Mouse (Mus musculus) heart, embryonic 10.5 days (tissue): ENCODE data around the gene Pgls. TPM values are rescaled to one million over a fixed set of nuclear protein-coding genes. Genes with fewer than 3 reads are reported as not detected.

ENCODE experiments used
- DNase-seq: peaks from one replicate; pipeline ENCODE4 v3.0.0-alpha.2; 2017; ENCODE audit warnings: low spot score
- H3K27ac ChIP-seq: fragments of 300-500 bp; sonication (generic); 2 replicates; pipeline ENCODE4 v1.5.1; 2016; ENCODE audit warnings: mild to moderate bottlenecking
- H3K27me3 ChIP-seq: fragments of 300-500 bp; sonication (generic); 2 replicates; pipeline ENCODE4 v1.6.1; 2016; ENCODE audit warnings: mild to moderate bottlenecking; ENCODE audit not compliant: poor library complexity, insufficient read depth, severe bottlenecking
- H3K36me3 ChIP-seq: fragments of 300-500 bp; sonication (generic); 2 replicates; pipeline ENCODE4 v1.6.1; 2016; ENCODE audit warnings: mild to moderate bottlenecking, moderate library complexity
- H3K4me1 ChIP-seq: fragments of 300-500 bp; sonication (generic); 2 replicates; pipeline ENCODE4 v1.6.1; 2016; ENCODE audit warnings: mild to moderate bottlenecking
- H3K4me3 ChIP-seq: fragments of 300-500 bp; sonication (generic); 2 replicates; pipeline ENCODE4 v1.5.1; 2016; ENCODE audit warnings: mild to moderate bottlenecking, moderate library complexity
- H3K9me3 ChIP-seq: fragments of 300-500 bp; sonication (generic); 2 replicates; pipeline ENCODE4 v1.6.1; 2016; ENCODE audit warnings: mild to moderate bottlenecking, moderate library complexity
- WGBS: fragments of 180-500 bp; shearing (Covaris S2); methylation state at CpG from one replicate; pipeline ENCODE4 v1.1.7; 2016; 5-methylcytosine and 5-hydroxymethylcytosine counted together
- polyA plus RNA-seq: library from polyadenylated mRNA; unstranded; fragments of >200 nt; fragmentation: Nextera tagmentation; extraction: Ambion mirVana; gene quantifications from 2 replicates; pipeline ENCODE4 v1.2.1, GENCODE M21; 2016

Gene Pgls
- polyA plus RNA-seq, 1 experiment from 2014 or later, result 228 TPM

DNA sequence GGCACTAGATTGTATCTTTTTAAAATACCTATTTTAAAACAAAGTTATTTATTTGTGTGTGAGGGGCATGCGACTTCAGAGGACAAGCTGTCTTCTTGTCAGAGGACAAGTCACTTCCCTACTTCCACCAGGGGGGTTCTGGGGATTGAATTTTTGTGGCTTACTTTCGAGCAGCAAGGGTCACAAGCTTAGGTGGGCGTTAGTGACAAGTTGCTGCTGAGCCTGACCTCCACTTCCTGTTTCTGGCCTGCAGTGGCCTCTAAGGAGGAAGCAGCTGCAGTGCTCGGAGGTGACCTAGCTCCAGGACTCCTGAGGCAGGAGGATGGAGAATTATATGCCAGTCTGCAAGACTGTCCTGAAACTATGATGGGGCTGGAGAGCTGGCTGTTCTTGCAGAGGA lies 21.4 kb downstream of the Pgls start:
- no peak for DNase-seq
- no peaks in the 10 kb centered on the region for H3K9me3 ChIP-seq

DNA sequence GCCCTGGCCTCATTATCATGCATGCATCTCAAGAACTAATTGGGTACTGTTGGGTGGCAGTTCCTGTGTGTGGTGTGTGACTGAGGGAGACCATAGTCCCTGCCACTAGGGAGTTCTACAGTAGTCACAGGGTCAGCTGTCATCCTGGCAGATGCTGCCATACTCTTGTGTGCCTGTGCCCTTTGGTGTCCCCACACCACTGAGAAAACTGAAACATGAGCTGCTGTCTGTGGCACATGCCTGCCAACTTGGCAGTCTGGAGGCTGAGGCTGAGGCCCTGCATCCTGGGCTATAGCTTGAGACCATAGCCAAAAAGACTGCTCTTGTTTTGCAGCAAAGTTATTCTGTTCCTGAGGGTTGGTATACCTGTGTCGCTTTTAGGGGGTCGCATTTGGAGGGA lies 27.8 kb downstream of the Pgls start:
- Histone ChIP-seq H3K27me3 (no peaks in the 10 kb centered on the region), H3K4me1 (no peaks in the 10 kb centered on the region), H3K27ac (no peak overlapping the region), H3K9me3 (peaks cover 32% of the 10 kb centered on the region), H3K36me3 (peaks cover 97% of the 10 kb centered on the region), H3K4me3 (no peak overlapping the region)
- DNase-seq, result no peak
- 90% methylated on average over 2 of the region's 2 CpGs for WGBS

More for the DNA sequence above, 21.4 kb downstream of the Pgls start:
- no peak overlapping the region for H3K27ac ChIP-seq
- 55% methylated on average over 4 of the region's 4 CpGs for WGBS
- H3K27me3 ChIP-seq, result no peaks in the 10 kb centered on the region
- H3K36me3 ChIP-seq, result peaks cover 53% of the 10 kb centered on the region
- H3K4me1 ChIP-seq, result peaks cover 15% of the 10 kb centered on the region
- H3K4me3 ChIP-seq, result no peak overlapping the region

DNA sequence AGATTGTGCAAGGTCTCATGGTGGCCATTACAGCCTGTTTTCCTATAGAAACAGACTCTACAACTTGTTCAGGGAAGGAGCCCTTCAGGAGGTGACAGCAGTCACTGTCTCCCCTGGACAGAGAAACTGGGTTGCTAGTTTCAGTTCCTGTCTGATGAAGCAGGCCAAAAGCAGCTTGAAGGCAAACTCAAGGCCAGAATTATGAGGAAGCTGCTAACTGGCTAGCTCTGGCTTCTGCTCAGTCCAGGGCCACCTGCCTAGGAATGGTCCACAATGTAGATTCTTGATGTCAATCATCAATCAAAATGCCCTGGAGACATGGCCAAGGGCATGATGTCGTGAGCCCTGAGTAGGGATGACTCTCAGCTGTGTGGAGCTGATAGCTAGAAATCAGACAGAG lies 33.1 kb downstream of the Pgls start:
- Histone ChIP-seq H3K4me1 (peaks cover 32% of the 10 kb centered on the region), H3K36me3 (peaks cover 58% of the 10 kb centered on the region), H3K9me3 (peaks cover 32% of the 10 kb centered on the region), H3K4me3 (no peak overlapping the region), H3K27ac (no peak overlapping the region), H3K27me3 (peaks cover 7% of the 10 kb centered on the region)
- no peak for DNase-seq
- WGBS, result 93% methylated on average over 1 of the region's 1 CpGs

DNA sequence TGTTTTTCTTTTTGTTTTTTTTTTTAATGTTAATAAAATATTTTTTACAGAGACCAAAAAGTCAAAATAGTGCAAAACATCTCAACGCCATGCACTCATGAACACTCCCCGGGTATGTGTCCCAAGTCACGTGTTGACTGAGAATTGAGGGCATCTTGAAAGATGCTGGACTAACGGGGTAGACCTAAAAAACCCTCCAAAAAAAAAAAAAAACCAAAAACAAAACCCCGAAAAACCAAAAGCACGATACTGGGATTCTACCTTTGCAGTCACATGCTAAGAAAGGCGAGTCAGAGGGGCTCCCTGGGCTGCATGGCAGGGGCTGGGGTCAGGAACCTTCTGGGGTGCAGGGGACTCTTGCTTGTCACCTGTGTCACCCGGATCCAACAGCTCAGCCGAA lies 34.8 kb downstream of the Pgls start:
- Histone ChIP-seq H3K27me3 (peaks cover 23% of the 10 kb centered on the region), H3K4me3 (no peak overlapping the region), H3K27ac (no peak overlapping the region), H3K36me3 (peaks cover 42% of the 10 kb centered on the region), H3K9me3 (peaks cover 21% of the 10 kb centered on the region), H3K4me1 (peaks cover 33% of the 10 kb centered on the region)
- 81% methylated on average over 9 of the region's 9 CpGs for WGBS
- DNase-seq, result no peak

DNA sequence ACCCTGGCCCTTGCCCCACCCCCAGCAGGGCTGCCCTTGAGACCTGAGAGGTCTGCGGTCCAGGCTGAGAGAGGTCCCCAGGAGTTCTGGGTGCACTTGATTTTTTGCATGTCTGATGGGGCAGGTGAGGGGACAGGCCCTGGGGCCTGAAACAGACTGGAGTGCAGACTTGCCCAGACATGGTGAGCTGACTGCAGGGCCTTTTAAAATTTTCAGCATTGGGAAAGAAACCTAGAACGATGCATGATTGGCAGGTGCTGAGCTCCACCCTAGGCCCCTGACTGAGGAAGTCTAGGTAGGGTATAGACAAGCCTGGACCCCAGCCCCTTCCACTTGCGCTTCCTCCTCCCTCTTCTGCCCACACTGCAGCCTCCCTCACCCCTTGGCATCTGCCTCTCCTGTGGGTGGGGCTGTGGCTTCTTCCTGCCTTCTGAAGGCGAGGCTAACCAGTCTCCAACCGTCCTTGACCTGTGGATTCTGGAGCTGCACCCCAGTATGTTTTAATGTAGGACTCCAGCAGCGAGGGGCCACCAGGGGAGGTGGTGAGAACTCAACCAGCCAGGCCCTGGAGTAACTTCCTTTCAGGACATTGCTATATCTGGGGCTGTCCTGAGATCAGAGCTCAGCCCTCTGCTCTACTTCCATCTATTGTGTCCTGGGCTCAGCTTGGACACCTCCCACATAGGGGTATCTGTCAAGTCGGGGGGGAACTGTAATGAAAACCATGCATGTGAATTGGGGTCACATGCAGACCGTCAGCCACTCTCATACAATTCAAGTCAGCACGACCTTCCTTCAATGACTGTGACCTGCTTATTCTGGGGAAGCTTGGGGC lies 35.5 kb downstream of the Pgls start:
- WGBS, result 48% methylated on average over 9 of the region's 9 CpGs
- H3K36me3 ChIP-seq, result peaks cover 35% of the 10 kb centered on the region
- peaks cover 33% of the 10 kb centered on the region for H3K4me1 ChIP-seq
- H3K9me3 ChIP-seq, result peaks cover 17% of the 10 kb centered on the region
- DNase-seq, result no peak
- peak overlapping the region; percentile 8; the same call in 1 of the 2 replicates for H3K4me3 ChIP-seq
- H3K27me3 ChIP-seq, result peaks cover 30% of the 10 kb centered on the region
- H3K27ac ChIP-seq, result peak overlapping the region; percentile 87; the same call in 1 of the 2 replicates

DNA sequence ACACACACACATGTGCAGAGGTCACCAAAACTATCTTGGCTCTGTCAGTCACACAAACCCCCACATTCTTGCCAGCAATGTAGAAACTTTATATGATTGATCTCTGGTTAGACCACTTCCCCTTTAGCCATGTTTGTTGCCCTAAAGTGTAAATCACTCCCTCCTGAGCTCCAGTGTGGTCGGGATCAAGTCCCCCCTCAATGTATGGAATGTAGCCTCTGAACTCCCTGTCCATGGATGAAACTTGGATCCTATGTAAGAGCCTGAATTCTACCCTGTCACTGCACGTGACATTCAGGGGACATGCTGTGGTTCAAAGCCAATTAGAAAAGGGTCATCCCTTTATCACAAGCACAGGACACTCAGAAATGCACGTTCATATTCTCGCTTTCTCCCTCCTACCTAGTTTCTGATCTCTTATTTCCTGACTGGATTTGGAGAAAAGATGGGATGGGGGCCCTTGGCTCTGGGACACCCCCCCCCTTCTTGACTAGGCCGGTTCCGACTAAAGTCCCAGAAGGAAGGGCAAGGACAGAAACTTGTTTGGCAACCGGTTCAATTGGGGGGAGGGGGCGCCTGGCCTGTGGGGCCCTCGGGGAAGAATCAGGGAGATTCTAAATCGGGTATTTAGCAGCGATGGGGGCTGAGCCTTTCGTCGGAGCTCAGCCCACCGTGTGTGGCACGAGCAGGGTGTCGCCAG lies 36.6 kb downstream of the Pgls start:
- 9% methylated on average over 16 of the region's 16 CpGs for WGBS
- no peak for DNase-seq
- peak overlapping the region; percentile 64 for H3K4me3 ChIP-seq
- H3K4me1 ChIP-seq, result peaks cover 34% of the 10 kb centered on the region
- peak overlapping the region; percentile 87 for H3K27ac ChIP-seq
- peaks cover 15% of the 10 kb centered on the region for H3K9me3 ChIP-seq
- peaks cover 41% of the 10 kb centered on the region for H3K27me3 ChIP-seq
- peaks cover 24% of the 10 kb centered on the region for H3K36me3 ChIP-seq

DNA sequence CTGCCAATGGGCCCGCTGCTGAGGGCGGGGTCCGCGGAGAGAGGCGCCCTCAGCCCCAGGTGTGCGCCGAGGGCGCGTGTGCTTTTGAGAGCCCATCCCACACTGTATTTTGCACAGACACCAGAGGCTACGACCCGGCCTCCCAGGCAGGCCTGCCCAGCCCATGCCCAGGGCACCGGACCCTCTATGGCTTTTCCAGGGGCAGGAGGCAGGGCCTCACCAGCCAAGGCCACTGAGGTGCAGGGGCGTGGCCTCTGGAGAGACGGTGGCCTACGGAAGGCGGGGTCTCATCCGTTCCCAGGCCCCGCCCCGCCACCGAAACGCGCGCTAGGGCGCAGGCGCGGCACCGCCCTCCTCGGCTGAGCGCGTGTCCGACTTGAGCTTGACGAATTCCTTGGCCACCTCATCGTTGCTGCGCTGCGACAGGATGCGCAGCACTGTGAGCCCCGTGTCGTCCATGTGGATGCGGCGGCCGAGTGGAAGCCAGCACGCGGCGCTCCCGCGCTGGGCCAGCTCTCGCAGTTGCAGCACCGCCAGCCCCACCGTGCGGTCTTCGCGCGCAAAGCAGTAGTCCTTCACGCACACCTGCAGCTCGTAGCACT lies 37.2 kb downstream of the Pgls start:
- Histone ChIP-seq H3K4me1 (peaks cover 40% of the 10 kb centered on the region), H3K27ac (peak overlapping the region; percentile 87), H3K4me3 (peak overlapping the region; percentile 64), H3K27me3 (peaks cover 48% of the 10 kb centered on the region), H3K36me3 (peaks cover 17% of the 10 kb centered on the region), H3K9me3 (peaks cover 12% of the 10 kb centered on the region)
- under 1% methylated on average over 55 of the region's 55 CpGs for WGBS
- peak; percentile 97 for DNase-seq

DNA sequence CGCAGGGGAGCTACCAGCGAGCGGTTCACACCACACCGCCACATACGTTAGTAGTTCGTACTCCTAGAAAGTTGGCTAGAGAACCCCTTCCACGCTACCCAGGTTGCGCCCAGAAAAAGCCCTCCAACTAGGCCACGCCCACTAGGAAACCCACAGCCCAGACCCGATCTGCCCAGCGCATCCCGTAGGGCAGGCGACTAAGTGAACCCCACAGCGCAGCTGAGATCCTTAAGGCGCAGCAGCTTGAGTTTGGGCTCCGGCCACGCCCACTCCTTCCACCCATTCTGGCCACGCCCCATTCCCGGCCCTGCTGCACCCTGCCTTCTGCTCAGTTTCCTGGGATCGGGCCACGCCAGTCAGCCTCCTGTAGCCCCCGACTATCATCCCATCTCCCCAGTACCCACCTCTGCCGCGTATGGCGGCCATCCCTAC lies 37.8 kb downstream of the Pgls start:
- Histone ChIP-seq H3K27me3 (peaks cover 54% of the 10 kb centered on the region), H3K4me1 (peaks cover 46% of the 10 kb centered on the region), H3K36me3 (peaks cover 11% of the 10 kb centered on the region), H3K9me3 (peaks cover 12% of the 10 kb centered on the region), H3K4me3 (peak overlapping the region; percentile 64), H3K27ac (peak overlapping the region; percentile 87)
- no peak for DNase-seq
- 5% methylated on average over 25 of the region's 25 CpGs for WGBS

DNA sequence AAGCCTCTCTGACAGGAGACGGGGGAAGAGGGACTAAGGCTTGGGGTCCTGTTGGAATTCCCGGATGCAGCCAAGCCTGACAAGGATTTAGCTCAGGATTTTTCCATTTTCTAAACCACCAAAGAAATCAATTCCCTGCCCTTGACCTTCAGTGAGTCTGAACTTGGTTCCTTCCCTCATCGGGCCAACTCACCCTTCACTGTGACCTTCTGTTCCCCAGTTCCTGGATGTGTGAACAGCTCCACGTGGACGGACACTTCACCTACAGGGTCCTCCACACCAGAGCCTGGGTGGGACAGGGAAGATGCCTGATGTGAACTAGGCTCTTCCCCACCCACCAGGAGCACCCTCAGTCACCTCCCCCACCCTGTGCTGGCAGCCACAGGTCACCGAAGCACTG lies 38.8 kb downstream of the Pgls start:
- H3K9me3 ChIP-seq, result peaks cover 12% of the 10 kb centered on the region
- H3K27me3 ChIP-seq, result peaks cover 63% of the 10 kb centered on the region
- no peak overlapping the region for H3K27ac ChIP-seq
- peaks cover 47% of the 10 kb centered on the region for H3K4me1 ChIP-seq
- 86% methylated on average over 6 of the region's 6 CpGs for WGBS
- peaks cover 2% of the 10 kb centered on the region for H3K36me3 ChIP-seq
- no peak for DNase-seq
- H3K4me3 ChIP-seq, result no peak overlapping the region

DNA sequence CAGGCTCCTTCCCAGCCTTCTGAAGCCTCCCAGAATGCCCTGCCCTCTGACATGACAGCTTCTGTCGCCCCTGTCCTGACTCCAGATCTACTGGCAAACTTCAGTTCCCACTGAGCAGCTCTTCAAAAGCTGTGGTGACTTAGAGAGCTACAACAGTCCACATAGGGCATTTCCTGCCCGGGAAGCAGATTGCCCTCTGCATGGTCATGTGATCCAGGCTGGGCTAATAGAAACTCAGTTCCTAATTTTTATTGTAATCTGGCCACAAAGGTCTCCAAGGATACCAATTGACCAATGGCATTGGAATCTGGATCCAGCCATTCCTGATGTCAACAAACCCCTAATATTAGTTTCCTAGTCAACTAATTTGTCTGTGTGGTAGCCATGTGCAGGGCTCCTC lies 39.9 kb downstream of the Pgls start:
- H3K4me1 ChIP-seq, result peaks cover 47% of the 10 kb centered on the region

DNA sequence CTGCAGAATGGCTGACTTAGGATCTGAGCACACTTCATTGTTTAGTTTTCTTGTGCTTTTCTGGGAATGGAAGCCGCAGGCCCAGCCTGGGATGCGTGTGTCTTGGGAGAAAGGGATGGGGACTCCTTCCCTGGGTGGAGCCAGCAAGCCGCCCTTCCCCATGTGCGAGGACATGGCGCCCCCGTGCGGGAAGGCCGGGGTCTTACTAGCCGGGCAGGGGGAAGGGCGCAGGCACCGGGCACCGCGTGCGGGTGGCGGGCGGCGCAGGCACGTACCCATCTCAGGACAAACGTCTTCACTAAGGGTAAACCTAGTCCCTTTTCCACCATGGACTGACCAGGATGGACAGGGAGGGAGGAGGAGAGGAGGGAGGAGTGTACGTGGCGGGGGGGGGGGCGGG lies 41.2 kb downstream of the Pgls start:
- Histone ChIP-seq H3K4me3 (peak overlapping the region; percentile 41; the same call in 1 of the 2 replicates), H3K9me3 (peaks cover 12% of the 10 kb centered on the region), H3K4me1 (peaks cover 40% of the 10 kb centered on the region), H3K27ac (no peak overlapping the region), H3K36me3 (no peaks in the 10 kb centered on the region), H3K27me3 (peaks cover 70% of the 10 kb centered on the region)
- DNase-seq, result no peak
- 7% methylated on average over 19 of the region's 22 CpGs for WGBS

More for the DNA sequence above, 39.9 kb downstream of the Pgls start:
- no peak overlapping the region for H3K4me3 ChIP-seq
- peaks cover 12% of the 10 kb centered on the region for H3K9me3 ChIP-seq
- peaks cover 69% of the 10 kb centered on the region for H3K27me3 ChIP-seq
- no peak for DNase-seq
- 61% methylated on average over 2 of the region's 2 CpGs for WGBS
- H3K27ac ChIP-seq, result no peak overlapping the region
- no peaks in the 10 kb centered on the region for H3K36me3 ChIP-seq

DNA sequence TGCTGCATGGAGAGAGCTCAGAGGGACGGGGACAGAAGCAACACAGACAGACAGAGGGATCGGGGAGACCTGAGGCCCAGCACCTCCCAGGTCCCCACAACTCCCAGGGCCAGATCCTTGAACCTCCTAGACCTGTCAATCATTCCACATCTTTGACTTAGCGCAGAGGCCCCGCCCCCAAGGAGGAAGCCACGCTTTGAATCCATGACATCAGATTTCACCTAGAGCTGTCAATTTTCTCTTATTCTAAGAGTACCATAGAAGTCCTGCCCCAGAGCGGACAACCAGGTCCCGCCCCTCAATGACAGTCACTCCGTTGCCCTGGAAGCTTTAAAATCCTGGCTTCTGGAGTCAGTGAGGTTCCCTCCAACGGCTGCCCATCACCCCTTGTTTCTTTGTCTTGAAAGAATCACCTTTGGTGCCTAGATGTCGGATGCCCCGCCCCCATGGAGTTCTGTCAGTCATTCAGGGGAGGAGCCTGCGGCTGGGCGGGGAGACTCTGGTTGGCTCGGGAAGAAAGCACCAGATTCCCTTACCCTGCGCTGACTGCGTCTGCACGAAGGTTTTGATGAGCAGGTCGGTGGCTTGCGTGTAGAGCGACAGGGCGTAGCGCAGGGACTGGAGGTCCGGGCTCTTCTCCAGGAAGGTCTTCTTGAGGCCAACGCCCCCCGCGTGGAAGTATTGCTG lies 42.1 kb downstream of the Pgls start:
- peak; percentile 87 for DNase-seq
- Histone ChIP-seq H3K36me3 (no peaks in the 10 kb centered on the region), H3K27me3 (peaks cover 73% of the 10 kb centered on the region), H3K9me3 (peaks cover 12% of the 10 kb centered on the region), H3K4me3 (peak overlapping the region; percentile 41), H3K27ac (no peak overlapping the region; the same call in 1 of the 2 replicates), H3K4me1 (peaks cover 30% of the 10 kb centered on the region)
- 3% methylated on average over 26 of the region's 26 CpGs for WGBS
